Mouse (Mus musculus) kidney, postnatal 4 days (tissue): ENCODE results near the gene Slc39a11.

Experiments used
- DNase-seq, 2 experiments: peaks; one replicate each; pipeline ENCODE4 v3.0.0; 2021; ENCODE audit warnings: mixed read lengths in 2 of 2

The Slc39a11 gene

DNA sequence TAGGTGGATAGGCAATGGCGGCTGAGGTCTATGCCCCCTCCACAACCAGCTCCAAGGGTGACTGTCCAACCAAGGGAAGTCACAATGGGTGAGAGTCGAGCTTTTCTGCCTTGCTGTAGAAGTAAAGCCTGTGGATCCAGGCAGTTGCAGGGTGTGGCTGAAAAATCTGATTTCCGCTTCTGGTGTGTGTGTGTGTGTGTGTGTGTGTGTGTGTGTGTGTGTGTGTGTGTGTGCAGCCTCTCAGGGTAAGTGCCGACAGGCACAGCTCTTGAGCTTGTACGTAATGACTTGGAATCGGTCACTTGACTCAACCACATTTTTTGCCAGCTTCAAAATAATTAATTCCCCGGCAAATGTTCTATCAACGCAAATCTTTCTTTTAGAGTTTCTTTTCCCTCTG, 18.6 kb downstream of the Slc39a11 start:
- DNase-seq: no peak

DNA sequence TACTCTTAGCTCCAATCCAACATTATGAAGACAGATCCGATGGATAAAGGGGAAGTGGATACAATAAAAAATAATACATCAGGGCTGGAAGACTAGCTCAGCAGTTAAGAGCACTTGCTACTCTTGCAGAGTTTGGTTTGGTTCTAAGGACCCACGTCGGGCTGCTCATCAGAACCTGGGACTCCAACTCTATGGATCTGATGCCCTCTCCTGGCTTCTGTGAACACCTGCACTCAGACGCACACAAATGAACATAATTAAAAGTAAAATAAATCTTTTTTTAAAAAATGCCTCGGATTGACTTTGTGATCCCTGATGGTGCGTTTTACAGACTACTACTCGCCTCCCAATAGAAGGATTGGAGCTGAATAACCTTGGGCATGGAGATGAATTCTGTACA, 19.2 kb downstream of the Slc39a11 start:
- no peak for DNase-seq

DNA sequence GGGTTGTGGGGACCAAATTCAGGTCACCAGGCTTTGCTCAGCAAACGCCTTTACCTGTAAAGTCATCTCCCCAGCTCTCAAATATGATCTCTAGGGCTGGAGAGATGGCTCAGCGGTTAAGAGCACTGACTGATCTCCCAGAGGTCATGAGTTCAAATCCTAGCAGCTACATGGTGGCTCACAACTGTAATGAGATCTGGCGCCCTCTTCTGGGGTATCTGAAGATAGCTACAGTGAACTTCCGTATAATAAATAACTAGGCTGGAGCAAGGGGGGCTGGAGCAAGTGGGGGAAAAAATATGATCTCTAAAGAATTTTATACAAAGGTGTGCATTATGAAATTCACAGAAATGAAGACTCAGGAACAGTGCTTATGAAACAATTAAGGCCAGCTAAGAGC, 22.1 kb downstream of the Slc39a11 start:
- peak in 1 of 2 experiments; percentile 41 for DNase-seq

DNA sequence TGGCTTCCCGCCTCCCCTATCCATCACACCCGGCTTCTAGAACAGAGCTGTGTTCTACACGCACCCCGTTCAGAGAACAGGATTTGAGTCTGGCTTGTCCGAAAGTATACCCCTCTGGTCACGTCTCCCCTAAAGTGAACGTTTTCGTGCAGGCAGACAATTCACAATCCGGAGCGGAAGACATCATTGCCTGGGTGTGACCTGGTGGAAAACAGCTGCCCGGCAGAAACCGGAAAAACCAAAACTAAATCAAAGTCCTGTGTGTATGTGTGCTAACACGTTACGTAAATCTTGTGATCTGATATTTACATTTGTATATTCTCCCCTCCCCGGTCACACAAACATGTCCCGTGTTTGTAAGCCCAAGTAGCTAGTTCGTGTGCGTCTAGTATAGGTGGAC, 24.4 kb downstream of the Slc39a11 start:
- no peak for DNase-seq

DNA sequence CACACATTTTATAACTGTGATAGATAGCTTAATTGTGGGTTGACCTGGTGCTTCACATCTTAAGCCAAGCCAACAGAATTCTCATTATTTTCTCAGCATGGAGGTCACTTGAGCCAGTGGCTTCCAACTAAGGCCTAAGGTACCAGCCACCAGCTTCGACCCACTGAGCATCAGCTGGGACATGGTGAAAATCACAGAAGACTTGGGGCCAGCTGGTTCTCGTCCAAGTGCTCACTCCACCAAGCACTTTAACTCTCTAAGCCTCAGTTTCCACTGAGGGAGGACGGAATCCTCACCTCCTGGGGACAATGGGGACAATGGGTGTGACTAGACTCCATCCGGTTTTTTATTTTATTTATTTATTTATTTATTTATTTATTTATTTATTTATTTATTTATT, 27.9 kb downstream of the Slc39a11 start:
- no peak for DNase-seq

DNA sequence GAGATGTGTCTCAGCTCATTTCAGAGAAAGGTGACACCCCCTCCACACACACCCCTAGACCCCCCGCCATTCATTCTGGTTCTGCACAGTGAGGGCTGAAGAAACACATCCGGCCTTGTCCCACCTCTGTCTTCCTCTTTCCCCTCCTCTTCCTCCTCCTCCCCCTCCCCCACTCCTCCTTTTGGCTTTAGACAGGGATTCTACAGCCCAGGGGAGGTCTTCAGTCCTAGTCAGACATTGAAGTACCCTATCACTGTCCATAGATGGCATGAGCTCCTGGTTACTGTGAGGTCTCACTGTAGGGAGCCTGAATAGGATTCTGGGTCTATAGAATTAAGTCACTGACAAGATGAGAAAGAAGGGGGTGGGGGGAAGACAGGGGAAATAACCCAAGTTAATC, 28.9 kb downstream of the Slc39a11 start:
- no peak for DNase-seq

DNA sequence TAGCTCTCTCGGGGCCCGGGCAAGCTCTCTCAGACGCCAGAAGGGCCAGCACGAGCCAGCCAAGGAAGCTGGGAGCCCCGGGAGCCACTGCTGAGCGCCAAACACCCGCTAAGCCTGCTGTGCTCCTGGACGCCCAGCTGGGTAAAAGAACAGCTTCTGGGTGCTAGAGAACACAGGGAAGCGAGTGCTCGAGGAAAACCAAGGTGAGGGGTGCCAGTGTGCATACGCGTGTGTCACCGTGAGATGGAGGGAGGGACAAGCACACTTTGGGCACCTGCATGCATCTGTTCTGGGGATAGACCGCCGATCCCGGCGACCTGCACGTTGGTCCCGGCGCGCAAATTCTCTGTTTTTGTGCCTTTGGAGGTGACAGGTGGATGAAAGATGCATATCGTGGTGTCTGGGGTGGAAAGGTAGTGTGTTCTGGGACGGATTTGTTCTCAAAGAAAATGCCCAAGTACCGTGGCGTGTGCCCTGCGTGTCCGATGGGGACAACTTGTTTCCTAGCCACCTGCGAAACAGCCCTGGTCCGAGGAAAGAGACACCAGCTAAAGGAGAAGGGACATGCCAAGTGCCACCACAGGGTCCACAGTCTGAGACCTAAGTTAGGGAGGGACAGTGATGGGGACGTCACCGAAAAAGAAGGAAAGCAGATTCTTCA, 30.3 kb downstream of the Slc39a11 start:
- no peak for DNase-seq

DNA sequence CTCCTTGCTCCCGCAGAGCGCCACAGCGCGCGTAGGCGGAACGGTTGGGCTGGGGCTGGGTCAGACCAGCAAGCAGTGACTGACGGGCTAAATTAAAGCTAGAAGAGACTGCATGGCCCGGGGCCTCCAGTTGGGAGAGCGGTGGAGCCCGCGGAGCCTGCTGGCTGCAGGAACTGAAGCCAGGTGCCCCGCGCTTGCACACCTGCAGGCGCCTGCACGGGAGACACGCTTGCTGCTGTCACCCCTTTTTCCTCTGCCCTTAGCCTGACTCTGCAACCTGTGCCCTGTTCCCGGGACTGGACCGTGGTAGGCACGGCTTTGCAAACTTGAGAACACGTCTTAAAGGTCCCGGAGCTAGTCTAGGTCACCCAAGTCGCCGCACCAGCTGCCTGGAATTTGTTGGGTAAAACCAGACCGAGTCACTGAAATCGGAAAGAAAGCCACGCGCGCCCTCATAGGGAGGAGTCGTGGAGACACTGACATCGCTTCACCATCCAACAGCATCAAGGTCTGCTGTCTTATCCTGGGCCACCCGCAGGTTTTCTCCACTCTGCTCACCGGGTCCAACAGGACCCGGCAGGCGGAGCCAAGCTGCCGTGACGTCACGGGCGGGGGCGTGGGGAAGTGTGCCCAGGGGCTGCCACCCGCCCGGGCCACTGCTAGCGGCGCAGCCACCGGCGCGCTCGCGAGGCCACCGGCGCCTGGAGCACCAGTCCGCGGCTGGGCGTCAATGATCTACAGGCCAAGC, 31.0 kb downstream of the Slc39a11 start, which contains the start of gene Sstr2:
TSS of gene Sstr2 (plus strand) at position 671 of the 748 bp plus-strand sequence.
- DNase-seq: peak; percentile 88 to 92

DNA sequence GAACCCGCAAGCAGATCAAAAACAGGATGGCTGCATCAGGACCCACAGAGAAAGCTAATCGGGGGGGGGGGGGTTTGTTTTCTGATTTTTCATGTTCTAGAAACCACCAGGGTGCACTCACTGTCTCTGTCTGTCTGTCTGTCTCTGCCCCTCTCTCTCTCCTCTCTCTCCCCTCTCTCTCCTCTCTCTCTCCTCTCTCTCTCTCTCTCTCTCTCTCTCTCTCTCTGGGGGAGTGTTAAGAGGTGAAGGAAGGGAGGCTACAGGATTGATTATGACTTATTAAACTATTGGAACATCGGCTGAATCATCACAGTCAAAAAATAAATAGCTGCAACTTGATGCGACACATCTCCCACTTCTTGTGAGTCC, 31.6 kb downstream of the Slc39a11 start:
- DNase-seq: no peak

DNA sequence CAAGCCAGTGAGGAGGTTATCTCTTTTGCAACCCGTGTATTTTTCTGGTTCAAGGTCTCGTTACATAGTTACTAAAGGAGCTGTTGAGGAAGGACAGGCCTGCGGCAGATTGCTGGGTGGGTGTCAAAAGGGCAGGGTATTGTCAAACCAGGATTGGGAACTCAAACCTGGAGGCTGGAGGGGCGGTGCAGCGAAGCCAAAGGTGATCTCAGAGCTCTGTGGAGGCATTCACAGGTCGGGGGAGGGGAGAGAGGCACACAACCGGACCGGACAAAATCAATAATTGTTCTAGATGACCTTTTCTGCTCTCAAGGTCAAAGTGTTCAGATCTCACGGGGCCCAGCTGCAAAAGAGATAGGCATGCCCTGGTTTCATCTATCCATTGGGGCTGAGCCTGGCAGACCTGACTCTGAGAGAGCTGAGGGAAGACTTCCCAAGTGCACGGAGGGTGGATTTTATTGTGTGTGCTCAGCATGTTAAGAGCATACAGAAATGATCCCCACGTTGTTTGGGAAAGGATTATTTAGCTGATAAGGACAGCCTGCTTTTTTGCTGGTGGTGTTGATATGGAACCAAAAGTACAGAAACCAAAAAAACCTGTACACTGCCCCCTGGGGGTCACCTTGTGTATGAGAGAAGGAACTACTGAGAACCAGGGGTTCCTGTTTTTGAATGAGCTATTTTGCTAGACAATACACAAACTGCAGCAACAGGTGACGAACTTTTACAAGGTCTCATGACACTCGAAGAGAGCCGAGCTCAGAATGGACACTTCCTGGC, 32.6 kb downstream of the Slc39a11 start:
- DNase-seq: peak; percentile 87

DNA sequence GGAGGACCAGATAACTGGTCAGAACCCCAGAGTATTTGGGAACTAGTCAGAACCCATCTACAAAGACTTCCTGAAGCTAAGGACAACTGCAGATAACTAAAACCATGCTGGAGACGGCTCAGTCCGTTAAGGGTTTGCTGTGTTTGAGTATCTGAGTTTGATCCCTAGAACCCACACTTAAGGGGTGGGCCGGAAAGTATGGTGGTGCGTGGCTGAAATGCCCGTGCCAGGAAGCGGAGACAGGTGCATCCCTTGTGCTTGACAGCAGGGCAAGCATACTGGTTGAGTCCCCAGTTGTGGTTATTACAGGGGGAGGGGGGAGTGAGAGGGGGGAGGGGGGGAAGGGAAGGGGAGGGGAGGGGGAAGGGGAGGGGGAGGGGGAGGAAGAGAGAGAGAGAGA, 35.4 kb downstream of the Slc39a11 start:
- DNase-seq: no peak

DNA sequence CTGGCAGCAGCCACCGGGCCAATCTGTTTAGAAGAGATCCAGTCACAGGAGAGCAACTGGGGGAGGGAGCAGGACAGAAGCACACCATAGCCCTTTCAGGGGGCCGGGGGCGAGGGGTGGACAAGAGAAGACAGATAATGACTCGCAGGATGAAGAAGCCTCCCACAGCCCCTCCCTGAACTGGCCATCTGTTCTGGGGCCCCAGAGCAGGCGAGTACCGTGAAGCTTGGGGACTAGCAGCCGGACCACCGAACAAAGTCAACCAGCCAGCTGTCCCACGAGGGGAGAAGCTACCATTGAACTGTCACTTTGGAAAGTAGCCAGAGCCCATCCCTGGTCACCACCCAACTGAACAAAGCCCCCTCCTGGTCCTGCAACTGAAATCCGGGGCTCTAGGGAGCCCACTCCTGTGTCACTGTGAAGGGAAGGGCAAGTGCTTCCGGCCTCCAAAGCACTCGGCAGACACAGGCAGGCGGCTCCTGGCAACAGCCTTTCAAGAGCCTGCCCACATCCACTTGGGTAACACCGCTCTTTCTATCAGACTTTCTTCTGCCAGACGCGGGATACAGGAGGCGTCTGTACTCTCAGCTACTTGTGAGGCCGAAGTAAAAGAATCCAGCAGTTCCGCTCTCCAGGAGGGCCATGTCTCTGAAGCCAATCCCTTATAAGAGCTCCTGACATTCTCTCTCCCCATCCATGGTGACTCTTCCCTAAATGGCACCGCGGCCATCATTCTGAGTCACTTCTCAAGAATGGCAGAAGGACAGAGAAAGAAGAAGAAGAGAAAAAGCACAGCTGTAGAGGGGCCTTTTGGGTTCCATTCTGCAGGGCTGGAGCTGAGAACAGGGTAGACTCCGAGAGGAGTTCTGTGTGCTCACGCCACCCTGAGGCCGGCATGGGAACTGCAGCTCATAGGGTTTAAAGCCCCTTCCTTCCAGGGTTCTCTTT, 37.9 kb downstream of the Slc39a11 start:
- peak; percentile 71 to 76 for DNase-seq

DNA sequence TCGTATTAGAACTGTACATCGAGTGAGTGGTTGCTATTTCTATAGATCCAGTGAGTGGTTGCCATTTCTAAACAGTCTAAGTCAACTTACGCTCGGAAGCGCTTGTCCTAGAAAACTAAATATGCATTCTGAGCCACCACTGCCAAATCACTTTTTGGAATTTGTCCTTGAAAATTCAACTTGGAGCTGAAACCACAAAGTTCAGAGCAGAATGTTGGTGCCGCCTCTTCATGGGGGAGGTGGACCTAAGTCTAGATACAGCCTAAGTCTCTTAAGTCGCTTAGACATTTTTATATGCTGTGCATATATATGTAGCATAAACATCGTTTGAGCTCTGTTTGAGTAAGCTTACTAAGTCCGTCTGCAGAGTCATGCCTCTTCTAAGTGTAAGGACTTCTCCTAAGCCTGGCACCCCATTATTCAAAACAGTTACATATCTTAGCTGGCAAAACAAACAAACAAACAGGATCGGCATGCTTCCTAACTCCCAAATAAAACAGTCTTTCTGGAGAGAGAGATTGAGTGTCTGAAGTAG, 38.7 kb downstream of the Slc39a11 start:
- no peak for DNase-seq

DNA sequence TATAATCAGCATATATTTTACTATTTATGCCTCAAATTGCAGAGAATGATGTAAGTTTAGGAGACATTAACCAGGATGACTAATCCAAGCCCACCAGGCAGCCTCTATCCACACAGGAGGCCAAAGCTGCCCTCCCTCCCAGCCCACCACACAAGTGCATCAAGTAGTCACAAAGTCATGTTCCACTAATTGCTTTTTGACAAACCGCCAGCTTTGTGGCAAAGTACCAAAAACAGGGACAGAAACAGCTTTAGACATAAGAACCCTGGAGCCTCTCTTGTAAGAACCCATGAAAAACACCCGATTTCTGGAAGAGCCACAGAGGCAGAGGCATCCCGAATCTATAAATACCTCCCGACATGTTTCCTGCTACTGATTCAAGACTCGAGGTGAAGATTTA, 39.6 kb downstream of the Slc39a11 start:
- peak; percentile 56 to 64 for DNase-seq

DNA sequence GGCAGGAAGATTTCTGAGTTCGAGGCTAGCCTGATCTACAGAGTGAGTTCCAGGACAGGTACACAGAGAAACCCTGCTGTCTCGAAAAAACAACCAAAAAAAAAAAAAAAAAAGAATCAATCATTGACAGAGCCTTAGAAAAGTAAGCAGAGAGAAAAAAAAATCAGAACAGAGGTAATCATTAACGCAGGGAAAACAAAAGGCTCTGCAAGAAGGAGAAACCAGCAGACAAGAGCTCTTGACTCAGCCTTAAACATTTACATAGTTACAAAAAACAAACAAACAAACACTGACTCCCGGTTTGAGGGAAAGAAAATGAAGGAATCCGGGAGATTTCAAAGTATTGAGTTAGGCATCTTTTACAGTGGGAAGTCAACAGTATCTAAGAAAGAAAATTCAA, 40.3 kb downstream of the Slc39a11 start:
- no peak for DNase-seq

DNA sequence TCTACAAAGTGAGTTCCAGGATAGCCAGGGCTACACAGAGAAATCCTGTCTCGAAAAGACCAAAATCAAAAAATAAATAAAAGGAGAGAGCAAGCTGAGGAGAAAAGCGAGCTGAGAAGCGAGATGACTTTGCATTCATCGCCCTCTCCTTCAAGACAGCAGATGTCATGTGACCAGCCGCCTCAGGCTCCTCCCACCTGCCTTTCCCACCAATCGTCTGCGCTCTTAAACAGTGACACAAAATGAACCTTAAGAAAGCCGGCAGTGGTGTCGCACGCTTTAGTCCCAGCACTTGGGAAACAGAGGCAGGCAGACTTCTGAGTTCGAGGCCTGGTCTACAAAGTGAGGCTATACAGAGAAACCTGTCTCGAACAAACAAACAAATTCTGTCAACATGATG, 42.3 kb downstream of the Slc39a11 start:
- DNase-seq: no peak

DNA sequence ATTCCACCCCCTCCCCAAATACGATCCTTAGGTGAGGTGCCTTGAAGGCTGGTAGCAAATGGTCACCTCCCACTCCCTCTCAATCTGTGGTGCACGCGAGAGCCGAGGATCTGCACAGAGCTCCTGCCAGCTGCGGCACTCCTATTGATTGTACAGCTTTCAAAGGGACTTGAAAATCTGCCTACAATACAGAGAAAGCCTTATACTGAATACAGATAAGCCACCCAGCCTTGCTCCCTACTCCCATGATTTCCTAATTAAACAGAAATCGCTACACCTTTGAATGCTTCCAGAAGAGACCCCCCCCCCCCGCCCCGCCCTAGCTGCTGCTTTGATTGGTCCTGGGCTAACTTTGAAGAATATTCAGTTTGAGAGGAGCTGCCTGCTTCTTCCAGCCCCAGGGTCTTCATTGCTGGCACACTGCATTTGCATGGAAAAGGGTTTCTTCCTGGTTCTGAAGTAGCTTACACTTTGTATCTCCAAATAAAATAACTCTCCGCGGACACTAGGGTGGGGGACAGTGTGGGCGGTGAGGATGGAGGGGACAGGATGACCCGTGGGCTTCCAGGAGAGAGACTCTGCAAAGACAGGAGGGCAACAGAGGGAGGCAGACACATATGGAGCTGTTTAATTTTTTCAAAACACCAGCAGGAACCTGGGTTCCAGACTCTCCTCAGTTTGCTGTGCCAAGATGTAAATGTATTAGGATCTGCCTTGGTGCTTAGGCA, 48.1 kb downstream of the Slc39a11 start:
- no peak for DNase-seq

DNA sequence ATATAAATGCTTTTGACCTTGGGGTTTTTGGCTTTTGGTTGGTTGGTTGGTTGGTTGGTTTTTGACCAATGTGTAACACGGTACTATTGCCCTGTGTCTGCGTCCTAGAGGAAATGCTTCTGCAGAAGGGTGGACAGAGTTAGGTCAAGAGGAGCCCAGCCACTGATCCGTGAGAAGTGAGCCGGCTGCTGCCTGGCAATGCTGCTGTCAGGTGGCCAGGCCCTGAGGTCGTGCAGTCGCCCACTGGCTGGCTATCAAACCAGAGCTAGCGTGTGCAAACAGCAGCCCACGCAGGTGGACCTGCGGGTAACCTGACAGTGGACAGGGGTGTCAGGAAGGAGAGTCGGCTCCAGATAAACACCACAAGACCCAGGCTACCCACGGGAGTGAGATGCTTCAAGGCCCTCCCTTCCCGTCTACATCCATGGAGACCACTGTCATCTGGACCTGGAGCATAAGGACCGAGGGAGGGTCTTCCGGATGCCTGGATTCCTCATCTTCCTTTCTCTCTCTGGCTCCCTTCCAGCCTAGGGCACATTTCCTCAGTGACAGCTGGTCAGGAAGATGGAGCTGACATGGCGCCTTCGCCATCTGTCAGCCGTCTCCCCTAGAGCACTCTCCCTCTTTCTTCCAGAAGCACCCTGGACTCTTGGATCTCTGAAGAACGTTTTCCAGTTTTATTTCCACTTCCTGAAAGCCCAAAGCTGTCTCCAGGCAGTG, 49.2 kb downstream of the Slc39a11 start:
- DNase-seq: peak in 1 of 2 experiments; percentile 11

DNA sequence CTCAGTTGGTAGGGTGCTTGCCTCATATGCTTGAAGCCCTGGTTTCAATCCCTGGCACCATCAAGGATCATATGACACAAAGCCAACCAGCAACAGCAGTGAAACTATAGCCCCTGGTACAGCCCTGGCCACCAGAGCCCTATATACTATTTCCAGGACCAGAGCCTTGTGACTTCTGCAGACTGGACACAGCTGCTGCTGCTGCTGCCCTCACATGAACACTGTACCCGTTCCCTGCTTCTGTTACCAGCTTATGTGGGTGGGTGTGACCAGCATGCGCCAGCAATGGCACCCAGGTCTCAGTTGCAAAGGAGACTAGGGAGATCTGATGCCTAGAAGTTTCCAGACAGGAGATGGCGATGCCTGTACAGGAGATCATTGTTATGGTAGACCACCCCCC, 52.2 kb downstream of the Slc39a11 start:
- no peak for DNase-seq

DNA sequence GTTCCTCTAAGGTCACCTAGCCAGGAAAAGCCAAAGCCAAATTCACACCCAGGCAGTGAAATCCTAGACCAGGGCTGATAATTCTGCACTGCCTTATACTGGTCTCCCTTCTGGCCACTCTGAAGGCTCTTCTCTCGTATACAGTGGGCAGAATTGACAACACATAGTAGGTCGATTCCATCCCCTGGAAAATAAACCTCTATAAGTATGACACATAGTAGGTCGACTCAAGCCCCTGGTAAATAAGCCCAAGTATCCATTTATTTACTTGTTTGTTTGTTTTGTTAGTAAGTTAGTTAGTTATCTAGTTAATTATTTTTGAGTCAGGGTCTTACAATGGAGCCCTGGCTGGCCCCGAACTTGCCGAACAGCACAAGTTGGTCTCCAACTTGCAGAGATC, 54.7 kb downstream of the Slc39a11 start:
- DNase-seq: no peak

DNA sequence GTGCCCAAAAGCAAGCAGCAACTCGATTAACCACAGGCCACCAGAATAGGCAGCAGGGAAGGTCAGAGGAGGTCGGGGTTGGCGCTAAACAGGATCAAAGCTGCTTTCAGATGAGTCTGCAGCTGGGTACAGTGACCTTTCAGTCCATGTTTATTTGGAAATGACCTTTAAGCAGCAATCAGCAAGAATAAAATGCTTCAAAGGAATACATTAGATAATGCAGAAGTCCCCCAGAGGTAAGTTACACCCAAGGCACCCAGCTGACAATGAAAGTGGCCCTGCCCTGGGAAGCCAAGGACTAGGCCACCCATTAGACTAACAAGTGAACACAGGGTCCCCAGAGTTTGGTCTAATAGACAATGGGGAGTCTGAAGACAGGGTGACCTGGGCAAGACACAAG, 60.9 kb downstream of the Slc39a11 start:
- DNase-seq: no peak
